Mouse (Mus musculus) NIH3T3 (cell line): Measurements from ENCODE around the gene Hoxb7.
A peak's percentile ranks its signal among the peaks of the same experiment; 100 is the strongest.

ENCODE experiments used
- DNase-seq: peaks from one replicate; pipeline ENCODE4 v3.0.0-alpha.2; 2012; ENCODE audit warnings: low read depth

Gene Hoxb7

DNA sequence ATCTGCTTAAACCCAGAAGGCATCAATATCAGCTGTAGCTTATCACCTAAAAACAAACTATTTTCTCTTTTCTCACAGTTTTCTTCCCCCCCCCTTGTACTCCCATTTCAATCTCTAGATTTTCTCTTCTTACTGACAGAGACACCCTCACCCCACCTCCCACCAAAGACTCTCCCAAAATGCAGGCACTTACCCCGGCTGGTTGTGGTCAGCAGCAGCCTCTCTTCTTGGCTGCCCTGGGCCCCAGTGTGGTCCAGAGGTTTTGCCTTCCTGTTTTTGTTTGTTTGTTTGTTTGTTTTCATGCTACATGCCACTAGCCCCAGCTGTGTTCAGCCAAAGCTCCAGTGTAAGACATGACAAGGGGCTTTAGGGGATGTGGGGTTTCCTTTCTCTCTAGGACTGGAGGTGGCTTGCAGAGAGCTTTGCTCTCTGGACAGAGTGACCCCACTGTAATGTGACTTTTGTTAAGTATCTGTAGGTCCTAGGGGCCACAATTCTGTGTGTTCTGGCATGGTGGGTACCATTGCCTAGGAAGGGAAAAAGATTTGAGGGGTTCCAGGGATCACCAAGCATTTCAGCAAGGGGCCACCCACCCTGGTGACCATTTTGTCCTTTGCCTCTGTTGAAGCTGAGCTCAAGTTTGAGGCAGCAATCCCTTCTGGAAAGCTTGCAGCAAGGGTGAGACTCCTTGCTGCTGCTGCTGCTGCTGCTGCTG is 18.2 kb upstream of the Hoxb7 start:
- no peak for DNase-seq

GRCm38 (mm10) chr11:96269869-96270268 is 16.6 kb upstream of the Hoxb7 start:
- DNase-seq, result peak; percentile 20

DNA sequence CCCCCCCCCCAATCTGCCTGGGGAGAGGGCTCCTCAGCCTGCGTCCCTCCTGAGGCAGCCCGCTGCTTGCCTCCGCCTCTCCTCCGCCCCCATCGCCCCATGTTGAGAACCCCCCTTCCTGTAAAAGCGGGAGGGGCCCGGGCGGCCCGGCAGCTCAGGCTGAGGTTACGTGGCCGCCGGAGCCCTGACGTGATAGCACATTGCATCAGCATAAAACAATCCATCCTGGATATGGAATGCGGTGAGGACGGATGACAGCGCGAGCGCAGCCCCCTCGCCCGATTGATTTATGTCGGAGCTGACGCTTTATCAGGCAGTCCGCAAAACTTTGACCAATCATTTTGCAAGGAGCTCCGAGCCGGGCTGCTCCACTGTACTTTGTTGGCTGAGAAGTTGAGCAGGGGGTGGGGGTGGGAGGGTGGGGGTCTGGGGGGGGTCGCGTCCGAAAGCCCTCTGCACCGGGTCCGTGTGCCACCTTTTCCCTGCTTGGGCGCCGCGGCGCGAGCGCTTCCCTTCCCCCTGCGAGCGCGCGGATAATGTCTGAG is 15.4 kb upstream of the Hoxb7 start, which contains the start of gene Hoxb9:
Hoxb9 (plus strand) TSS at position 462 of the 545 bp plus-strand sequence.
- DNase-seq, result peak; percentile 11

DNA sequence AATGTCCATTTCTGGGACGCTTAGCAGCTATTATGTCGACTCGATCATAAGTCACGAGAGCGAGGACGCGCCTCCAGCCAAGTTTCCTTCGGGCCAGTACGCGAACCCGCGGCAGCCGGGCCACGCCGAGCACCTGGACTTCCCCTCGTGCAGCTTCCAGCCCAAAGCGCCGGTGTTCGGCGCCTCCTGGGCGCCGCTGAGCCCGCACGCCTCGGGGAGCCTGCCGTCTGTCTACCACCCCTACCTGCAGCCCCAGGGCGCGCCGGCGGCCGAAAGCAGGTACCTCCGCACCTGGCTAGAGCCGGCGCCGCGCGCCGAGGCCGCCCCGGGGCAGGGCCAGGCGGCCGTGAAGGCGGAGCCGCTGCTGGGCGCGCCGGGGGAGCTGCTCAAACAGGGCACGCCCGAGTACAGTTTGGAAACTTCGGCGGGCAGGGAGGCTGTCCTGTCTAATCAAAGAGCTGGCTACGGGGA is 14.8 kb upstream of the Hoxb7 start:
- DNase-seq, result no peak

DNA sequence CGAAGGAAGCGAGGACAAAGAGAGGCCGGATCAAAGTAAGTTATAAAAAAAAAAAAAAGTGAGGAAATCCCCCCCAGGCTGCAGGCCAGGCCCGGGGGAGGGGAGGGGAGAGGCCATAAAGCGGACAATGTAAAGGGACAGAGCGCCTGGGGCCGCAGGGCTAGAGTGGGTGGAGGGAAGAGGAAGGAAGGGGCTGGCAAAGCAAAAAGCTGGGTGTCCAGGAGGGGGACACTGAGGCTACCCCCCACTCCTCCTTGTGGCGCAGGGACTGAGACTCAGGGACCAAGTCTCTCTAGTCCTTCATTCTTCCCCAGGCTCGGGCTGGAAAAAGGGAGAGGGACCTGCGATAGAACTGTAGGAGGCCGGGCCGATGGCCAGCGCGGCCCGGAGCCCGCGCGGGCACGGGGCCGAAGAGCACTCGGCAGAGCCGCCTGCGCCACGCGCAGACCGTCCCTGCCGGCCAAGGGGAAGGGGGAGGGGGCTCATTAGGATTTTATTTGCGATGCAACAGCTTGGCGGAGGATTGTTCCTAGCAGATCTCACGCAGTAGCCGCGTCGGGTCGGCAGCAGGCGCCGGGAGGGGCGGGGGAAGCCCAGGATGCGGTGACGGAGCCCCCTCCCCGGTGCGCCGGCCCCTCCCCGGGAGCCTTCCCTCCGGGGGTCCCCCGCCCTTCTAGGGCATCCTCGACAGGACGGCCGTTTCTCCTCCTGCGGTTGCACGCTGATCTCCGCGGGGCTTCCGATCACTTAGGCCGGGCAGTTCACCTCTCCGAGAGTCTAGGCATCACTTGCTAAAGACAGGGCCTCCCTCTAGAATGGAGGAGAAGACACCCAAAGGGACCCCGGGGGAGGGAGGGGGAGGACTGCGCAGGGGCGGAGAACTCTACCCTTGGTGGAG is 14.2 kb upstream of the Hoxb7 start:
- DNase-seq, result no peak

DNA sequence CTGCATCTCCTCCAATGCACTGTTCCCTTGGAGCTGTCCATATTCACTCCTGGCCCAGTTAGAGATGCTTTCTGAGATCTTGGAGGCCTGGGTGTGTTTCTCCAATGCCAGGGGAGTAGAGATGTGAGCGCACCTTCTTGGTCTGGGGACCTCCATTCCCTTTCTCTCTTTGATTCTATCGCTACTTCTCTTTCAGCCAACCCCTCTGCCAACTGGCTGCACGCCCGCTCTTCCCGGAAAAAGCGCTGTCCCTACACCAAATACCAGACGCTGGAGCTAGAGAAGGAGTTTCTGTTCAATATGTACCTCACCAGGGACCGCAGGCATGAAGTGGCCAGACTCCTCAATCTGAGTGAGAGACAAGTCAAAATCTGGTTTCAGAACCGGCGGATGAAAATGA is 12.0 kb upstream of the Hoxb7 start:
- DNase-seq, result no peak

DNA sequence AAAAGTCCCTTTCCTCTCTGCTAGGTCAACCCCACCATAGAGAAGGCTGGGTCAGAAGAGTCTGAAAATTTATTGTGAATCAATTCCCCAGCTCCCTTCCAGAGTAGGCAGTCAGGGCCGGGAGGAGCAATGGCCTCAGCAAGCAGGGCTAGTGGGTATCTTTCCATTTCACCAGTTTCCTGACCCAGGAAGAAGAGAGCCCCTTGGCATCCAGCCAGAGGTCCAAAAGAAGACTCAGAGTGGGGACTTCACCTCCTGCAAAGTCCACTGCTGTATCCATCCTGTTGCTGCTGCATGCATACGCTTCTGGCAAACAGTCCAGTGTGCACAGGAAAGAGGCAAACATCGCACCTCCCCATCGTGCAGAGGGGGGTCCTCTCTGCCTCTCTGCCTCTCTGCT is 10.5 kb upstream of the Hoxb7 start:
- no peak for DNase-seq

DNA sequence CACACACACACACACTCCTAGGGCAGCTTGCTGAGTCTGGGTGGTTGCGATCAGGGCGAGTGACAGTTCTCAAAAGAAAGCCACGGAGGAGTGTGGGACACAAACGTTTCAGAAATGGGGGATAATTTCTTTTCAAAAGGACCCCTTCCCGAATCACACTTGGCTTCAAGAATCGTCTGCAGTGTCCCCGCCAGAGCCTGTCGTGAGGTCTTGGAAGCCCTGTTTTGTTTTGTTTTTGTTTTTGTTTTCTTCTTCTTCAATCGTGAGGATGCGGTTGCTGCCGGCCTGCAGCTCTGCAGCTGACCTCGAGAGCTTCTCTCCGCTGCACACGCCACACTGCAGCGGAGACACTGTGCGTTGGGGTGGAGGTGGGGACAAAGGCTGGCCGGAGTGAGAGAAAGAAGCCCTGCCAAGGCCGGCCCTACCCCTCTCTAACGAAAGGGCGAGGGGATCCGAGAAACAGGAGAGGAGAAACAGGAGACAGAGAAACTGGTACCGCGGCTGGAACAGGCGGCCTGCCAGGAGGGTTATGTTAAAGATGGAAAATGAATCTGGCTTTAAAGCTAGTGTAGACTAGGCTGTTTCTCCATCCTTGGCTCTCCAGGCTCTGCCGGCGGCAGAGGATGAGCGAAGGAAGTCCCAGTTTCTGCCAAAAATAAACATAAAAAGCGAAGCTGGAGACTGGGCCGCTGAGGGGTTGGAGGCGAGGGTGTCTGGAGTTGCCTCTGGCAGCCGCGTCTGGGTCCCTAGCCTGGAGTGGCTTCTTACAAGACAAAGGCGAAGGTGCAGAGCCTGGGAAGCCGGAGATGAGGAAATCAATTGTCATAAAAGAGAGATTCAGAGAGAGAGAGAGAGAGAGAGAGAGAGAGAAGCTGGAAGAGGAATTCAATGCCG is 9.0 kb upstream of the Hoxb7 start:
- DNase-seq, result no peak

GRCm38 (mm10) chr11:96278324-96278723 is 8.1 kb upstream of the Hoxb7 start:
- DNase-seq, result no peak

GRCm38 (mm10) chr11:96278773-96279172 is 7.7 kb upstream of the Hoxb7 start:
- DNase-seq, result peak; percentile 91

- no peak for DNase-seq
These were observed 6.8 kb upstream of the Hoxb7 start for GRCm38 (mm10) chr11:96279421-96280233.

DNA sequence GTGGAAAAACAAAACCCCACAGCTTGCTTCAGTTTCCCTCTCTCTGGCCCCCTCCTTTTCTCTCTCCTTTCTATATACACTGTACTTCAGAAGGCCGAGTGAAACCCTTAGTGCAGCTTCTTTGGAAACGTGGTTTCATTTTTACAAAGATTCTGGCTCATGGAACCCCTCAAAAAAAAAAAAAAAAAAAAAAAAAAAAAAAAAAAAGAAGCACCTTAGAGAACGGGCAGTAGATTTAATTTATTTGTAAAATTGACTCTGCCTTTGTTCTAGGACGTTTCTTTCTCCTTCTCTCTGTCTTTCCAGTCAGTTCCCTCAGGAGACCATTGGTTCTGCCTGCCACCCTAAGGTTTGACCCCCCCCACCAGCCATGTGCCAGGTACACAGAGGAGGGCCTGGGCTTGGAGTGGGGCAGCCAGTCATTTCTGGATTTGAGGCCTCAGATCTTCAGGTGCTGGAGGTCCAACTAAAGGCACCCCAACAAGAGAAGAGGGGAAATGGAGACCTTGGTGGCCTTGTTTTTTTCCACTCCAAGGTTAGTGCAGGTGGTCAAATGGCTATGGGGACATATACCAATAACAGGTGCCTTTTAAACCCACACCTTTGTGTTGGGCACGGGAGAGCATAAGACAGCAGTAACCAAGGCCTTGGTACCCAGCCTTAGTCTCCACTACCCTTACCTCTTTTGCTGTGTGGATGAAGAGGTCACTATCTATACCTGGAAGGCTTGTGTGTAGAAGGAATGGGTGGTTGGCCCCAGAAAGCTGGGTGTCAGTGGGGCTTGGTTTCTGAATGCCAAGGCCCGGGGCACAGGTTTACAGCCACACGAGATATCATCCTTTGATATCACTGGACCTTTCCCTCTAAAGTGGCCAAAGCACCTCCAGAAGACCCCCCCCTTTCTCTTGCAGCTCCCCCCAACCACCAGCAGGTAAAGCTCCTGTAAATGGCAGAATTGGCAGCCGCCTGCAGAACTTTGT is 5.7 kb upstream of the Hoxb7 start:
- DNase-seq, result no peak

GRCm38 (mm10) chr11:96281396-96281795 is 5.0 kb upstream of the Hoxb7 start:
- DNase-seq, result no peak

DNA sequence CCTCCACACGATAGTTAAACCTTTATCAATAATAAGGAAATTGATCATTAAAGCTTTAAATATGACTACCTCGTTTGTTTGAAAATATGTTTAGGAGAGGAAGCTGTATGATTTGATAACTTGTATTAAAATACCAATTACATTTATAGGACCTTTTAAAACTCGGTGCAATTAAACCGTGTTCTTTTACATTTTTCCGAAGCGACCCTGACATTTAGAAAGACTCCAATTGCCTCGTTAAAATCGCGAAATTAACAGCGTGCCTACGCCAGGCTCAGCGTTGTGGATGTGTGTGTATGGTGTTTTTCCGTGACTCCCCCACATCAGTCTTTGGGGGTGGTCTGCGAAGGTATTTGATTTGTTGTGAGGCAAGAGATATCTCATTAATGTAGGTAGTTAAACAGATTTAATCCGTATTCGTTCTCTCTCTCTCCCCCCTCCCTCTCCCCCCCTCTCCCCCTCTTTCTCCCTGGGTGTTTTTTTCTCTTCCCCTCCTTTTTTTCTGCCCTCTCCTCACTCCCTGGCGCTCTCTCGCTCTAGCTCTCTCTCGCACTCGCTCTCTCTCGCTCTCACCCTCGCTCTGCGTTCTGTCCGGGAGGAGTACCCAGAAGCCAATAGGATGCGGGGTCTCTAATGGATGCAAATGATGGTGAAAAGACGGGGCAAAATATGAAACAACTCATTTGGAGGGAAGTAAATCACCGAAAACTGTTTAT is 4.4 kb upstream of the Hoxb7 start, which contains the start of gene Hoxb8:
Hoxb8 (plus strand) TSS at position 51 of the 716 bp plus-strand sequence.
- no peak for DNase-seq

- DNase-seq, result no peak
These were observed 3.5 kb upstream of the Hoxb7 start for GRCm38 (mm10) chr11:96282795-96283430.

GRCm38 (mm10) chr11:96284041-96284749 is 2.2 kb upstream of the Hoxb7 start:
- DNase-seq, result no peak
